Mouse (Mus musculus) left cerebral cortex, adult 11 months (tissue): ENCODE results near the gene Gm11037.
"Not testable (repeated sequence)": the region's sequence is repeated elsewhere in the genome, so short reads cannot be mapped to it uniquely, and the experiment has no call there.

ENCODE experiments used
- DNase-seq: peaks from one replicate; pipeline ENCODE4 v3.0.0; 2022; ENCODE audit warnings: low spot score

Gene Gm11037

GRCm38 (mm10) chr2:131132930-131133547, at the start of gene Gm11037:
Gene Gm11037 (plus strand): TSS chr2:131133497.
- DNase-seq, result no peak

- no peak for DNase-seq
These were observed 49.1 kb upstream of the Gm11037 start for GRCm38 (mm10) chr2:131084206-131084605.

GRCm38 (mm10) chr2:131086667-131087390, 46.5 kb upstream of the Gm11037 start, which contains the start of gene Siglec1:
Gene Siglec1 (minus strand): TSS chr2:131086765.
- DNase-seq, result no peak

GRCm38 (mm10) chr2:131088581-131088980, 44.7 kb upstream of the Gm11037 start:
- no peak for DNase-seq

DNA sequence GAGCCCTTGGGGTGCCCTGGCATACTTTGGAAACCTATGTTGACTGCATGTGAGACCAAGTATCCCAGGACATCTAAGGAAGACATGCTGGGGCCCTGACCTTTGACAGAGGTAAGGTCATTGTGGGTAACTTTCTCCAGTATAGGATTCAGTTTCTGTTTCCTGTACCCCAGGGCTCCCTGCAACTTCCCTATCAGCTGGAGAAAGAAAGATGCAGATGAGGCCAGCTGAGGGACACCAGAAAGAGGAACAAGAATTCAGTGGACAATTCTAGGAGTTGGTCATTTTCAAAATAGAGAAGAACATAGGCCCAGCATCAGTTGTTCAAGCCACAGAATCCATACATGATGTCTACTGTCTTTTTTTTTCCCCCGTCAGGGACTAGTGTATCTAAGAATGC, 43.7 kb upstream of the Gm11037 start:
- DNase-seq, result no peak

GRCm38 (mm10) chr2:131090852-131091251, 42.4 kb upstream of the Gm11037 start:
- DNase-seq, result no peak

GRCm38 (mm10) chr2:131093577-131093976, 39.7 kb upstream of the Gm11037 start:
- DNase-seq, result no peak

GRCm38 (mm10) chr2:131094823-131095222, 38.5 kb upstream of the Gm11037 start:
- peak; percentile 60 for DNase-seq

- DNase-seq, result no peak
These were observed 37.0 kb upstream of the Gm11037 start for GRCm38 (mm10) chr2:131096101-131096795.

GRCm38 (mm10) chr2:131097087-131097486, 36.2 kb upstream of the Gm11037 start:
- DNase-seq, result no peak

- no peak for DNase-seq
These were observed 31.8 kb upstream of the Gm11037 start for GRCm38 (mm10) chr2:131101530-131101929.

DNA sequence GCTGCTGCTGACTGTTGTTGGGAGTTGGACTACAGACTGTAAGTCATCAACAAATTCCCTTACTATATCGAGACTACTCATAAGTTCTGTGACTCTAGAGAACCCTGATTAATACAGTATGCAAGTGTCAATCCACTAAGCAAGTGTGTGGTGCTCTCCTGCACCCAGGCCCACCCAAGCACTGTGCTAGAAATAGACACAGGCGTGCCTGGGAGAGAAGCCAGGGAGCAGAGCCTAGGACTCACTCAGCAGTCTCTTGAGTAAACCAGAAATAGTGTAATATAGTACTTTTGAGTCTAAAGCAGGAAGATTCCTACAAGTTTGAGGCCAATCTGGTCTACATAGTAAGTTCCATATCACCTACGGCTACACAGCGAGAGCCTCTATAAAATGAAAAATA, 29.3 kb upstream of the Gm11037 start:
- no peak for DNase-seq

DNA sequence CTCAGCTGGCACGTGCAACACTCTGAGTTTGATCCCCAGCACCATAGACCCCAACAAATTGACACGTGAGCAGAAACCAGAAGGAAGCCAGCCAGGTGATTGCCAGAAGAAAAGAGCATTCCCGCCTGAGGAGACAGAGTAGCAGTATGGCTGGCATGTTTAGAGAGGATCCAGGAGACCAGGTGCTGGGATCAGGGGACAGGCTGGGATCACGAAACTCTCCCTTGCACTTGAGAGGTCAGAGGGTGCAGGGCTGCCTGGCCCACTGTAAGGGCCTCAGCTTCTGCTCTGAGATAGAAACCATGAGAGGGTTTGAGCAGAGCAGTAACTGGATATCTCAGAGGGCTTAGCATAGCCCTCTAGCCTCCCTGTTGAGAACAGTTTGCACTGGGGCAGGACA, 28.2 kb upstream of the Gm11037 start:
- DNase-seq, result not testable (repeated sequence)

GRCm38 (mm10) chr2:131105989-131106388, 27.3 kb upstream of the Gm11037 start:
- DNase-seq, result no peak

GRCm38 (mm10) chr2:131118968-131119574, 14.2 kb upstream of the Gm11037 start:
- DNase-seq, result no peak

DNA sequence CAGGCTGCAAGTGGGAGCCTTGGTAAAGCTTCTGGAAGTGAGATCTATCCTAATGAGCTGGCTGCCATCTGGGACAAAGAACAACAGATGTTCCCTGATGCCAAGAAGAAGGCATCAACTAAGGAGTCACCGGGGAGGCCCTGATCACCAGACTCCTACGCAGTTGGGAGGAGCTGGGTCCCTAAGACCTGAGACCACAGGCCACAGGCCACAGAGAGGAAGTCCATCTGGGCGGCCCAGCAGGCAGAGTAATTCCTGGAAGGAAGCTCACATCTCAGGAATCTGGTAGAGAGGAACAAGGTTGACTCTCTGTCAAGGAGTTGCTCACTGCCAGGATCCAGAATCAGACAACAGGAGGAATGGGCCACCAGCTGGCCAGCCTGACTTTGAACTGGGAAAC, 9.1 kb upstream of the Gm11037 start:
- DNase-seq, result no peak

DNA sequence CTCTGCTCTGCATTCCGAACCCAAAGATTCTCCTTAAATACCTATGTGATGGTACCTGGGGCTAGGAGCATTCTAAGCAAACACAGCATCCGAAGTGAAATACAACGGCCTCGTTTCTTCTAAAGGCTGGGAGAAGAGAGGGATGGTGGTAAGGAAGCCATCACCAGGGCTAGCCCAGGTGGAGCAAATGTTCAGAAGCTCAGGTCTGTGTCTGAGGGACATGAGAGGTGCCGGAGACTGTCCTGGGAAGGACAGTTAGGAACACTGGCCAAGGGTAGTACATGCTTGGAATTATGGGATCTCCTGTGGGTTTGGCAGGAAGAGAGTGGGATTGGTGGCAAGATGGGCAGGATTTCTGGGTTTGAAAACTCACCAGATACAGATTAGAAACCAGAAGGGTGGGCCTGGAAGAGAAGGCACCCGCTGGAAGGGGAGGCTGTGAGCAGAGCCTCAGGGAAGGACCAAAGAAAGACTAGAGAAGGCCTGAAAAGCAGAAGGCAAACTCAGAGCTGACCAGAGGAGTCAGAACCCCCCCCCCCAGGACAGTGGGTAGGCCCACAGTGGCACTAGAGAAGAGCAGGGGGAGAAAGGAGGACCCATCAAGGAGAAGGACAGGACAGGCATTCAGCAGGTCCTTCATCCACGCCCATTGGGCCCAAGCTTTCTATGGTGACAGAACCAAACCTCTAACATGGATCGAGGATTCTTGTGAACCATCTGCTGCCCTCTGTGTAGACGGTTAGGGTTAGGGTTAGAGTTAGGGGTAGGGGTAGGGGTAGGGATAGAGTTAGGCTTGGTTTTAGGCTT, 7.9 kb upstream of the Gm11037 start:
- no peak for DNase-seq

DNA sequence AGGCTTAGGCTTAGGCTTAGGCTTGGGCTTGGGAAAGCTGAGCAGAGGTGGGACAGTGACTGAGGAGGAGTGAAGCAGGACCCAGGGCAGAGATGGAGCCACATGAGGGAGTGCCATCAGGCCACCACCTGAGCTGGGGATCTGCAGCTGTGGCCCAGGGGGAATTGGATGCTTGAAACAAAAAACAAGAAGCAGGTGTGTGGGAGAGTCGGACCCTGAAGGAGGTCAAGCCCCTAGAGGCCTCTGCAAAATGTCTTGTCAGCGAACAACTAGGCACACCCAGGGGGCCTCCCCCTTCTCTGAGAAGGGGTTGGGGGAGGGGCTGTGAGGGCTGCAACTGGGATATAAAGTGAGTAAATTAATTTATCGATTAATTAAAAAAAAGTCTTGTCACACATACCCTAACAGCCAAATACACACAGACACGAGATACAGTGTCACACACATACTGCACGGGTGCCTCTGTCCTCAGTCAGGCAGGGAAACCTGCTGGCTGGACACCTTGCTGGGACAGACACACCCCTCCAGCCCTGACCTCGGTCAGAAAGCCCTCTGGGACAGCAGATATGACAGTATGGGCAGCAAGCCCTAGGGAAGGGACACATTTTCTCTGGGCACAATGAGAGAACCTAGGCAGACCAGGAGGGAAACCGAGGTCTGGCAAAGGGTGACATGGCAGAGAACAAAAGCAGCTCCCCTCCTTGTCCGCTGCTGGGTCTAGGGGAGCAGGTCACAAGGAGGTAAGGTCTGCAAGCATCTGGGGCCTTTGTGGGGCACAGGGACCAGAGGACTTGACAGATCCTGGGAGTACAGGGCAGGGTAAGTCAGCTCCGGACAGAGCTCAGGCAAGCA, 7.1 kb upstream of the Gm11037 start:
- DNase-seq, result no peak

DNA sequence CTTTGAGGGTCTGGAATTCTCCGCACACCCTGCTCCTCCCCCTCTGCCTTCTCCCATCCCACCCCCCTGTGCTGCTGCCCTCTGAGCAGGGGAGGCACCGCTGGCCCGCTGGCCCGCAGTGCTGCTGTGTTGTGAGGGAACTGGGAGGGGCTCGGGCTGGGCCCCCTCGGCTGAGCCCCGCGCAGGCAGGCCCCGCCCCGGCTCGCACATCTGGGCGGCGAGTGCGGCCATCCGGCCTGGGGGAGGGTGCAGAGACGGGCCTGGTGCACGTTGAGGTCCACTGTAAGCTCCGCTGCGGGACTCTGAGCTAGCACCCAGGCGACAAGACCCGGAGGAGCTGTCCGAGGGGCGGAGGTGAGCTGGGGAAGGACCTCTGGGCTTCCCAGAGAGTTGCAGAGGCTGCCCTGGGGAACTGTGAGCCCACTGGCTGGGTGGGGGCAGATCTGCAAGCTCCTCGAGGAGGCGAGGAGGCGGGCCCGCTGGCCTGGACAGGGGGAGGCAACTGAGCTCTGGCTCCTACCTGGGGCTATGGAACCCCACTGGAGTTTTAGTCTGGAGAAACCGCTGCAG, 6.1 kb upstream of the Gm11037 start, which contains the start of gene Hspa12b:
Gene Hspa12b, plus strand, starts transcription at position 120 of the 570 bp plus-strand sequence.
- DNase-seq, result no peak

GRCm38 (mm10) chr2:131128211-131128610, 5.1 kb upstream of the Gm11037 start:
- DNase-seq, result no peak
